Mouse (Mus musculus): Measurements from ENCODE around the gene Angptl6. TPM values are rescaled to one million over a fixed set of nuclear protein-coding genes. Genes with fewer than 3 reads are reported as not detected.

The Angptl6 gene
- polyA plus RNA-seq, 2 experiments, result 6.8 to 8.1 TPM

DNA sequence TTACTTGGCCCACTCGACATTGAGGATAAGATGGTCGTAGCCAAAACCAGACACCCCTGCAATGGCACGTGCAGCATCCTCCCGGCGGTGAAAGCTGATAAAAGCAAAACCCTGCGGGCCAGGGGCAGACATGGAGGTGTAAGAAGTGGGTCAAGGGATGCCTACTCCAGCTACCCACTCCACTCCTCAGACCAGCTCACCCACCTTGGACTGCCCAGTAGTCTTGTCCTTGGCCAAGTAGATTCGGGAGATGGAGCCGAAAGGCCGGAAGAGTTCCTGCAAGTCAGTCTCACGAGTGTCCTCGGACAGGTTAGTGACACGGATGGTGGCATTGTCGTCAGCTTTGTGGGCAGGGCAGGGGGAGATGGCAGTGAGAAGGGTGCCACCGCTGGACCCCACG lies 15.1 kb upstream of the Angptl6 start:
- TF ChIP-seq EP300 (IDR thresholded peaks at IDR 0.05; ENCODE audit: low read depth), result no peak
- no peak for TF ChIP-seq CTCF (IDR thresholded peaks at IDR 0.05; ENCODE audit: low read depth)

DNA sequence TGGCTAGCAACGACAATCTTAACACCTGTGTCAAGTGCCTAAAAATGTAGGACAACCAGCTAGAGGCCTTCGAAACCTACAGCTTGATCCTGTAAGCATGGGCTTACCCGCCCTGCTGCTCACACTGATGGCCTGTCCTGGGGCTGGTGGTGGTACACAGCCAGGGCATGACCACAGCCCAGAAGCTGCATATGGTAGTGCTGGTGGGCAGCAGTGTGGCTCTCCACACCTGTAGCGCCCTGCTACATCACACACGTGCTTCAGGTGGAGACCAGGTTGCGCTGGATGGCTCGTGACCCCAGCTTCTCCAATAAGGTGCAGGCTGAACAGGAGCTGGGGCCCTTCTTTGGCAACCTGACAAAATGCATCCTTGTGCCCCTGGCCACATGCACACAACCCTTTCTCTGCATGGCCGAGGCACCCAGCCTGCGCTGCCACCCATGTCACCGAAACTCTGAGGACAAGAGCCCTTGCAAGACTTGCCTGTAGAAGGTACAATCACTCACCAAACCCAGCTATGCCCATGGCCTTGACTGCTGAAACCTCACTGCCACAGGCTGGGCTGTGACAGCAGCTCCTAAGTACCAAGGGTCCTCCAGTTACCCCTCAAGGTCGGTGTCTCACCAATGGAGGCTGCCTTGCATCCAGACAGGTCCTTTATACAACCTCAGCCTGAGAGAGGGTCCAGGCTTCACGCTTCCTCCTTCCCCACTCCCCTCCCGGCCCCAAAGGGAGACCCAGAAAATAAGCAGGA lies 14.2 kb upstream of the Angptl6 start:
- Histone ChIP-seq H3K4me2 (ENCODE audit: low read depth) (no peak overlapping the region), H3K9me3 (ENCODE audit: control insufficient read depth, low read length) (no peaks in the 10 kb centered on the region), H3K36me3 (replicated peaks; ENCODE audit: control insufficient read depth, insufficient read depth, low read depth) (peaks cover 60% of the 10 kb centered on the region), H3K9ac (replicated peaks) (no peak overlapping the region), H3K27ac (no peak overlapping the region), H3K4me1 (replicated peaks; ENCODE audit: control insufficient read depth in 2 of 2, insufficient read depth in 2 of 2, low read length in 1 of 2) (peaks cover 13 to 15% of the 10 kb centered on the region in 2 experiments), H3K4me3 (ENCODE audit: insufficient read depth in 1 of 2, low read depth in 2 of 2, low read length in 2 of 2) (no peak overlapping the region), H3K27me3 (ENCODE audit: control insufficient read depth, insufficient read depth, low read length) (no peaks in the 10 kb centered on the region)
- ATAC-seq (ENCODE audit: insufficient read depth) (no peak), DNase-seq (ENCODE audit: low read depth in 3 of 3, low spot score in 3 of 3) (no peak)
- WGBS (ENCODE audit: insufficient replicate concordance), result 76% methylated on average over 13 of the region's 13 CpGs
- no peak for TF ChIP-seq CTCF (IDR thresholded peaks at IDR 0.05; ENCODE audit: low read depth)

More for the DNA sequence above, 15.1 kb upstream of the Angptl6 start:
- no peak for ATAC-seq (ENCODE audit: insufficient read depth)
- Histone ChIP-seq H3K9ac (replicated peaks) (no peak overlapping the region), H3K27ac (no peak overlapping the region), H3K4me2 (ENCODE audit: low read depth) (no peak overlapping the region), H3K4me1 (replicated peaks; ENCODE audit: control insufficient read depth in 2 of 2, insufficient read depth in 2 of 2, low read length in 1 of 2) (peaks cover 8 to 15% of the 10 kb centered on the region in 2 experiments), H3K9me3 (ENCODE audit: control insufficient read depth, low read length) (no peaks in the 10 kb centered on the region), H3K27me3 (ENCODE audit: control insufficient read depth, insufficient read depth, low read length) (no peaks in the 10 kb centered on the region), H3K36me3 (replicated peaks; ENCODE audit: control insufficient read depth, insufficient read depth, low read depth) (peaks cover 56% of the 10 kb centered on the region), H3K4me3 (ENCODE audit: insufficient read depth in 1 of 2, low read depth in 2 of 2, low read length in 2 of 2) (no peak overlapping the region)
- no peak for DNase-seq (ENCODE audit: low read depth in 3 of 3, low spot score in 3 of 3)
- 83% methylated on average over 15 of the region's 15 CpGs for WGBS (ENCODE audit: insufficient replicate concordance)

DNA sequence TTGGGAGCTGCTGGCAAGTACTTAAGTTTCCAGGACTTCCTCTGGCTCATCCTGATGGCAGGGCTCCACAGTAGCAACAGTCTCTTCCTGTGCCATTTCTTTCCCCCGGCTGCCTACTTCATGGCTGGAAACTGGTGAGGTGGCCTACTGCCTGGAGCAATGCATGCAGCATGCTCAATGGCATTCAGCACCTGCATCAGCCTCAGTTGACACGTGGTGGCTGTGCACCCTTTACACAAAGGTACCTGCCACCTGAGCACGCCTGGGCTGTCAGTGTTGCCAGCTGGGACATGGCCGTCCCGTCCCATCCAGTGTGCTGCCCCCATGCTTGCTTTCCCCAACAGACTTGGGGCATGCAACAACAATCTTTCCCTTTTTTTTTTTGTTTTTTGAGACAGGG lies 13.5 kb upstream of the Angptl6 start:
- no peak for DNase-seq (ENCODE audit: low read depth in 3 of 3, low spot score in 3 of 3)
- Histone ChIP-seq H3K27ac (no peak overlapping the region), H3K4me1 (replicated peaks; ENCODE audit: control insufficient read depth in 2 of 2, insufficient read depth in 2 of 2, low read length in 1 of 2) (peaks cover 13 to 14% of the 10 kb centered on the region in 2 experiments), H3K27me3 (ENCODE audit: control insufficient read depth, insufficient read depth, low read length) (no peaks in the 10 kb centered on the region), H3K9ac (replicated peaks) (no peak overlapping the region), H3K4me3 (ENCODE audit: insufficient read depth in 1 of 2, low read depth in 2 of 2, low read length in 2 of 2) (no peak overlapping the region), H3K36me3 (replicated peaks; ENCODE audit: control insufficient read depth, insufficient read depth, low read depth) (peaks cover 60% of the 10 kb centered on the region), H3K4me2 (ENCODE audit: low read depth) (no peak overlapping the region), H3K9me3 (ENCODE audit: control insufficient read depth, low read length) (no peaks in the 10 kb centered on the region)
- WGBS (ENCODE audit: insufficient replicate concordance), result 42% methylated on average over 5 of the region's 5 CpGs
- no peak for ATAC-seq (ENCODE audit: insufficient read depth)
- TF ChIP-seq EP300 (IDR thresholded peaks at IDR 0.05; ENCODE audit: low read depth), result no peak
- no peak for TF ChIP-seq CTCF (IDR thresholded peaks at IDR 0.05; ENCODE audit: low read depth)

DNA sequence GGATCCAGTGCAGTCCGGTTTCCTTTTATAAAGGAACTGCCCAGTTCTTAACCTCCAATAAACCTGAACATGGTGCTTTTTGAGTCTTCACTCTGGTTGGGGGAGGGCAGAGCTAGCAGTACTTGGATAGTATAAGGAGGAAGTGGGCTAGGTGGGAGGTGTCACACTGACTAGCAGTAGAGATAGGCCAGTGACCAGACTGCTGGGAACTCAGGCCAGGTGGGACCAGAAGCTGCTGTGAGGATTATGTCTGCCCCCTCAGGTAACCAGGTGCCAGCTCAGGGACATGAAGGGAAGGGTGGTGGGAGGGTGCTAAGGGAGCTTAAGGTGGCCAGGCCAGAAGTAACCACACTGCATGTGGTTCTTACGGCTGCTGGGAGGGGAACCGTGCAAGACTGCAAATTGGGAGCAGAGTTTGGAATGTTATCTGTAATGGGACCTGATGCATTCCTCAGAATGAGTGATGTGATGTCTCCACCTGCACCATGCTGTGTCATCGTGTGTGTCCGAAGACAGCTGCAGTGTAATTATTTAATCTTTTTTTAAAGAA lies 12.7 kb upstream of the Angptl6 start:
- no peak overlapping the region for H3K4me2 ChIP-seq (ENCODE audit: low read depth)
- H3K9me3 ChIP-seq (ENCODE audit: control insufficient read depth, low read length), result no peaks in the 10 kb centered on the region
- TF ChIP-seq EP300 (IDR thresholded peaks at IDR 0.05; ENCODE audit: low read depth), result no peak
- no peak for TF ChIP-seq CTCF (IDR thresholded peaks at IDR 0.05; ENCODE audit: low read depth)
- H3K9ac ChIP-seq (replicated peaks), result no peak overlapping the region
- no peak overlapping the region for H3K27ac ChIP-seq
- DNase-seq (ENCODE audit: low read depth in 3 of 3, low spot score in 3 of 3), result no peak
- H3K36me3 ChIP-seq (replicated peaks; ENCODE audit: control insufficient read depth, insufficient read depth, low read depth), result peaks cover 60% of the 10 kb centered on the region
- no peaks in the 10 kb centered on the region for H3K27me3 ChIP-seq (ENCODE audit: control insufficient read depth, insufficient read depth, low read length)
- no peak for ATAC-seq (ENCODE audit: insufficient read depth)
- 42% methylated on average over 5 of the region's 5 CpGs for WGBS (ENCODE audit: insufficient replicate concordance)
- H3K4me1 ChIP-seq (replicated peaks; ENCODE audit: control insufficient read depth in 2 of 2, insufficient read depth in 2 of 2, low read length in 1 of 2), result peaks cover 9 to 16% of the 10 kb centered on the region in 2 experiments
- no peak overlapping the region for H3K4me3 ChIP-seq (ENCODE audit: insufficient read depth in 1 of 2, low read depth in 2 of 2, low read length in 2 of 2)

DNA sequence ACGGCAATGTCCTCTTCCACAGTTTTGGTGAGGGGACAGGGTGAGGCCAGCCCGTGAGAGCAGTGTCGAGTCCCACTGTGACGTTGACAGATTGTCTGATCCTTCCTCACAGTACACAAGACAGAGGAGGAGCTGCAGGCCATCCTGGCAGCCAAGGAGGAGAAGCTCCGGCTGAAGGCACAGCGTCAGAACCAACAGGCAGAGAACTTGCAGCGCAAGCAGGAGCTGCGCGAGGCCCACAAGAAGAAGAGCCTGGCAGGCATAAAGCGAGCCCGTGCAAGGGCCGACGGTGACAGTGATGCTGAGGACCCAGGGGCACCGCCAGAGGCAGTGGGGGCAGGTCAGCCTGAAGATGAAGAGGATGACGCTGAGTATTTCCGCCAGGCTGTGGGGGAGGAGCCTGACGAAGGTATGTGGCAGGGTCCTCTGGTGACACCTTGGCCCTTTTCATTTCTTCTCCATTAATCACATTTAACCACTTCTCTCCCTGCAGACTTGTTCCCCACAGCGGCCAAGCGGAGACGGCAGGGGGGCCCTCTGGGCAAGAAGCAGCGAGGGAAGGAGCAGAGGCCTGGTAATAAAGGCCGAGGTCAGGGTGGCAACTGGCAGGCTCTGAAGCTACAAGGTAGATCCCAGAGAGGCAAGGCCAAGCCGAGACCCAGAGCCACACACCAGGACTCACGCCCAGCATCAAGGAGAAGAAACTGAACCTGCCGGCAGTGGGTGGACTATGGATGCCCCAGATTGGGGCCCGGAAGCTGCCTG lies 12.0 kb upstream of the Angptl6 start:
- H3K4me2 ChIP-seq (ENCODE audit: low read depth), result no peak overlapping the region
- H3K4me1 ChIP-seq (replicated peaks; ENCODE audit: control insufficient read depth in 2 of 2, insufficient read depth in 2 of 2, low read length in 1 of 2), result peaks cover 9 to 15% of the 10 kb centered on the region in 2 experiments
- no peak overlapping the region for H3K9ac ChIP-seq (replicated peaks)
- no peaks in the 10 kb centered on the region for H3K9me3 ChIP-seq (ENCODE audit: control insufficient read depth, low read length)
- no peaks in the 10 kb centered on the region for H3K27me3 ChIP-seq (ENCODE audit: control insufficient read depth, insufficient read depth, low read length)
- 73% methylated on average over 26 of the region's 26 CpGs for whole genome bisulfite sequencing (ENCODE audit: insufficient replicate concordance)
- no peak overlapping the region for H3K27ac ChIP-seq
- no peak overlapping the region for H3K4me3 ChIP-seq (ENCODE audit: insufficient read depth in 1 of 2, low read depth in 2 of 2, low read length in 2 of 2)
- no peak for DNase-seq (ENCODE audit: low read depth in 3 of 3, low spot score in 3 of 3)
- peaks cover 60% of the 10 kb centered on the region for H3K36me3 ChIP-seq (replicated peaks; ENCODE audit: control insufficient read depth, insufficient read depth, low read depth)
- TF ChIP-seq EP300 (IDR thresholded peaks at IDR 0.05; ENCODE audit: low read depth) (no peak), CTCF (IDR thresholded peaks at IDR 0.05; ENCODE audit: low read depth) (no peak)
- ATAC-seq (ENCODE audit: insufficient read depth), result no peak
